Mouse (Mus musculus): Measurements from ENCODE around the gene Pdgfb.

Pdgfb gene

DNA sequence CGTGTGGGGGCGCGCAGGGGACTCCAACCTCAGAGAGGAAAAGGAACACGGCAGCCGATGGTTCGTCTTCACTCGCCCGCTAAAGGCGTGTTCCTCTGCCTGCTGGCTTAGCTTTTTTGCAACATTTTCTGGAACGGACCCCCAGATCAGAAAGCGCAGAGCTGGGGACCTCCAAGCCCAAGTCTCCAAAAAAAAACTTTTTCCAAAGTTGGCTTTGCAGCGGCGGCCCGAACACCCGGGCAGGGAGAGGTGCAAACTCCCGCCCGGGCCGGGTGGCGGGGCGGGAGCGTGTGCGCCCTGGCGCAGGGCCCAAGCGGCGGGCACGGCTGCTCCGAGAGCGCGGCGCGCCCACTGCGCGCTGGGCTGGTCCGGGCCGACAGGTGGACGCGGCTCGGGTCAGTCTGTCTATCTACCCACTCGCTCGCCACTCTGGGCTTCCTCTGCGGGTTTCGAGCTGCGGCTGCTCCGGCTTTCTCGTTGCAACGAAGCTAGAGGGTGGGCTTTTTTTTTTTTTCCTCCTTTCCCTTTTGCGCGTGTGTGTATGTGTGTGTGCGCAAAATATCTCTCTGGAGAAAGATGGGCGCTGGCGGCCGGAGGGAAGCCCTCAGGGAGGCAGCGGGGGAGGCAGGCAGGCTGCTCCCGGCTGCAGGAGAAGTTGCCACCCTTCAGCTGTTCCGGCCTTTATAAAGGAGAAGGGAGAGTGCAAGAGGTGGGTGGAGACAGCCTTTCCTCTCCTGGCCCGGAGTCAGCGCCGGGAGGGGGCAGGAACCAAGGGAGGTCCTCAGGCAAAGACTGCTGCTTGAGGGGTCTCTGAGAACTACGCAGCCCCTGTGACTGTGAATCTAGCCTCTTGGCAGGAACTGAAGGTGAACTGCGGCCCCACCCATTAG lies at the start of gene Pdgfb:
Pdgfb (minus strand) TSS at position 657 of the 890 bp plus-strand sequence.
- peak; percentile 68 for DNase-seq (ENCODE audit: low spot score)

DNA sequence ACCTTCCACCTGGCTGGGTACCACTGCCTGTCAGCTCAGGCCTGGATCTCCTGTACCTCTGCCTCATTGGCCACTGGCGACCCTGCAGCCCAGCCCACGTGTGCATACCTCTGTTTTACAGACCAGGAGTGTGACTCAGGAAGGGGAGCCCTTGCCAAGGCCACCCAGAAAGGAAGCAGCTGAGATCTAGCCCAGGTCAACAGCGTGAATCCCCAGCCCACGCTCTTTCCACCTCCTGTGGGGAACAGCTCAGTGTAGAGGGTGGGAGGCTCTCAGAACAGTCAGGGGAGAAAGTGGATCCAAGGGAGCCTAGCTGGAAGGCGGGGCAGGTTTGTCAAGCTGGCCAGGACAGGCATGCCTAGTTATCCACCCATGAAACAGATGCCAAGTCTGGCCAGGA lies 48.0 kb upstream of the Pdgfb start:
- no peak for DNase-seq (ENCODE audit: low spot score)

DNA sequence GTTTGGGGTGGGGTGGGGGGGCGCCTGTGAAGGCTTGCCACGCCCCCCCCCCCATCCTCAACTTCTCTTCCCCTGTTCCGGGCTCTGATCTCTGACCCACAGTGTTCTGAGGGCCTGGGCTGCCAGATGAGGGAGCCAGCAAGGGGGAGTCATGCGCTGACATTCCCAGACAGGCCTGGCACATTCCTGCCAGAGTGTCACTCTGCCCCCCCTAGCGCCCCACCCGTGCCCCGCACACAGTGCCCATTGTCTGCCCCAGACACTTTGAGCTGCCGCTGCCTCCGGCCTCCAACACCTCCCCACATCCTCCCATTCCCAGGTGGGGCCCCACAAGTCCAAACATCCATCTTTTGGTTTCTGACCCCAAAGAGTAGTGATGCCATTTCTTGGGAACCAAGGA lies 47.6 kb upstream of the Pdgfb start:
- no peak for DNase-seq (ENCODE audit: low spot score)

DNA sequence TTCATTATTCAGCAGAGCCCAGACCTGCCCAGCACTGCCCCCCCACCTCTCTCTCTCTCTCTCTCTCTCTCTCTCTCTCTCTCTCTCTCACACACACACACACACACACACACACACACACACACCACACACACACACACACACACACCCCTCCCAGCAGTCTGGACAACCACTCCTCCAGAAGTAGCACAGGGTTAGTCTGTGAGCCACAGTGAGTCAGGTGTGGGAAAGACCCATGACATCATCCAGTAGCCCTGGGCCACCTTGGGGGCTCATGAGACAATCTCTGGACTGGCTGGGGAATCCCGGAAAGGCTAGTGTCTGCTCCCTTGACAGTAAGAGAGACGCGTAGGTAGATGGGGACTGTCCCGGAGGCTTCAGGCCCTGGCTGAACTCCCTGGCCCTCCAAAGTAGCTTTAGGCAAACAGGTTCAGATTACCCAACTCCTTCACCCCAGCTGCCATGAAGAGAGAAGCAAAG lies 46.3 kb upstream of the Pdgfb start:
- DNase-seq (ENCODE audit: low spot score) = no peak

DNA sequence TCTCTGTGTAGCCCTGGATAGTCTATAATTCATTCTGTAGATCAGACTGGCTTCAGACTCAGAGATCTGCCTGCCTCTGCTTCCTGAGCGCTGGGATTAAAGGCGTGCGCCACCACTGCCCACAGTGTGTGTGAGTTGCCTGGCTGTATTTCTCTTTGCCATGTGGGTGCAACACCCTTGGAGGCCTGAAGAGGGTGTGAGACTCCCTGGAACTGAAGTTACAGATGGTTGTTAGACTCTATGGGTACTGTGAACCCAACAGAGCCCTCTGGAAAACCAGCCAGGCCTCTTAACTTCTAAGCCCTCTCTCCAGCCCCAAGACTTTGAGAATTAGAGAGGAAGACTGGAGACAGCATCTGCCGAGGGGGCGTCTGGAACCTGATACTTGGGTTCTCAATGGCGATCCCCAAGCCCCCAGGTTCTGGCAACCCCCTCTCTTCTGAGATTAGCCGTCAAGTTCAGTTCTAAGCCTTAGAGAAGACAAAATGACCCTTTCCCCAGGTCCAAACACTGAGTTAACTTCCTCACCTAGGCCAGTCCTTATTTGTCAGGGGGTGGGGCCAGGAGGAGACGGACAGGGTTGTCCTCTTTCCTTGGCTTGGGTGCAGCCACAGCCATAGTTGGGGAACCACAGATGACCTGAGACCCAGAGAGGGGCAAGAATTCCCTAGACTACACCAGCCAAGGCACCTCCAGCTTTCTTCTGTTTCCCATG lies 45.7 kb upstream of the Pdgfb start:
- DNase-seq (ENCODE audit: low spot score) = no peak

DNA sequence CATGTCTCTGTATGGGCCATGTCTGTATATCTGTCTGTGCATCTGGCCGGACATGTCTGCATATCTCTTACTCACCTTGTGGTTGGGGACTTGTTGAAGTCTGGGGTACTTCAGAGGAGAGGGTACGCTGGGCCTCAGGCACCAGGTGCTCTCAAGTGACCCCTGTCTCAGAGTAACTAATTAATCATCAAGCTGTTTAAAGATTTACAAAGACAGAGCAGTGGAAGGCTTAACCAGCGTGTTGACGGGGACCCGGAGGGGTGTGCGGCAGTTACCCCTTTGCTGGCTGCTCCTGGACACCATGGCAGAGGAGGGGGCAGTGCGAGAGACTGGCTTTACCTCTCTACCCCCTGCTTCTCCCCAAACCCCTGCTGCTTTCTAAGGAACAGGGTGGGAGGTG lies 44.8 kb upstream of the Pdgfb start:
- no peak for DNase-seq (ENCODE audit: low spot score)

DNA sequence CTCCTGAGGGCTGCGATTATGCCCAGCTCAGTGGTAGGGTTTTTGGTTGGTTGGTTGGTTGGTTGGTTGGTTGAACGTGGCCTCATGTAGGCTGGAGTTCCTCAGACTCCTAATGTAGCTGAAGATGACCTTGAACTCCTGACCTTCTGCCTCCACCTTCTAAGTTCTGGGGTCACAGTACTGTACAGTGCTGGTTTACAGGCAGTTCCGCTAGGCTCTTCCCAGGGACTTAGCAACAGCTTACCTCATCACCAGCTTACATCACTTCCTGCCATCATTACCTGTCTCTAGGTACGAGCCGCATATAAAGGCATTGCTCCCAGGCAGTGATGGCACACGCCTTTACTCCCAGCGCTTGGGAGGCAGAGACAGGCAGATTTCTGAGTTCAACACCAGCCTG lies 43.4 kb upstream of the Pdgfb start:
- DNase-seq (ENCODE audit: low spot score) = no peak

DNA sequence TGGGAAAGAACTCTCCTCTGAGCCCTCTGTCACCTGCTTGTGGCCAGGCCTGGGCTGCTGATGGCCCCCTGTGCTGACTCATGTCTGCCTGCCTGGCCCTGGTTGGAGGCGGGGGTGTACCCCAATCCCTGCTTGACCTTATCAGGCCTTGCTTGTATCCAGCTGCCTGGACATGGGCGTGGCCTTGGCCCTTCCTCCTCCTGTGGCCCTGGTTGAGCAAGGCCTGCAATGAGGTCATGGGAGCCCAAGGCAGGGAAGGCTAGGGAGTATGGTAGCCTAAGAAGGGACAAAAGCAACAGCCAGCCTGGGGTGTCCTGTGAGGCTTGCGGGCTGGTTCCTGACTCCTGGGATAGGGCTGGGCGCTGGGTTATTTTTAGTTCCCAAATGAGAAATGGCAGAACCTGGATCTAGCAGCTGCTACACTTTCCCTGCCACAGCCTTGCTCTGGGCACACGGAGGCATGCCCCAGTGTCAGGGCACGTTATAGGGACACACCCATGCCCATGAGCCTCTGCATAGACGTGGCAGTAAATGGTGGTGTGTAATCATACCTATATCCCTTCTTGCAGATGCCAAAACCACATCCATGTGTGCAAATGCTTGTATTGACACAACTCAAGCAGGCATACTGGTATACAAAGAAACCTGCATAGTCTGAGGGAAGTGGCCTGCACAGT lies 39.4 kb upstream of the Pdgfb start:
- no peak for DNase-seq (ENCODE audit: low spot score)

DNA sequence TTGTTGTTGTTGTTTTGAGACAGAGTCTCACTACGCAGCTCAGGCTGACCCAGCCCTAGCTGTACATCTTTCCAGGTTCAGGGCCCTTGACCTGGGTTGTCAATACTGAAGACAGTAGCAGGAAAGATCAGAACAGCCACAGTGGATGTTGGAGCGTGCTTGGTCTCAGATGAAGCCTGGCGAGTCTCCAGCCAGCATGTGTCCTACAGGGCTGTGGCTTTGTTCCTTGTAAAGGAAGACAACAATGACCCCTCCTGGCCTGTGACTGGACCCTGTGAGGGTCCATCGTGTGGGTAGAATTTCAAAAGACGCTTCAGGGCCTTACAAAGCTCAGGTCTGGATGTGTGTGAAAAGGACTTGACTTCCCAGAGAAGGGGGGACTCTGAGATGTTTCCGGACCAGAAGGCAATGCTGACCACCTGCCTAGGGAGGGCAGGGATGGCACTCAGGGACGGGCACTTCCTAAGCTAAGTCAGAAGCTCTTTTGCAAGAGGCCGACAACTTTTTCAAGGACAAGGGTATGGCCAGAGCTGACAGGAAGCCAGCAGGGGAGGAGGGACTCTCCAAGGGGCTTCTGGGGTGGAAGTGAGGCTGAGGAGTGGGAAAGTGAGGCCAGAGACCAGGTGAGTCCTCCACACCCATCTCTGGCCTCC lies 38.7 kb upstream of the Pdgfb start:
- DNase-seq (ENCODE audit: low spot score) = no peak

DNA sequence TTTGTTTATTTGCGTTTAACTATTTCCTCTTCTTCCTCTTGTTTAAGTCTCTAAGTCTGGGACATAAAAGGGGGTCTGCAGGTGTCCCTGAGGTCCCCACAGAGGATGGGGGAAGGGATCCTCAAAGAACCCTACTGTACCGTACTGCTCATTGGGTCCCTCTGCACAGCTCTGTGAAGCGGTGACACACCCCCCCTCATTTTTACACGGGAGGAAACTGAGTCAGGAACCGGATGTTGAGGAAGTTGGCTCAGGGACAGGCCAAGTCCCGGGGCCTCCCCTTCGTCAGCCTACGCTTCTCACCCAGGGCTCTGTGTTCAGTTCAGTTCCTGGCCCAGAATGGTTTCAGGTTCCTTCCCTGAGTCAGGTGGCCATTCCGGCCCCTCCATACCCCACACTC lies 37.0 kb upstream of the Pdgfb start:
- DNase-seq (ENCODE audit: low spot score) = no peak

DNA sequence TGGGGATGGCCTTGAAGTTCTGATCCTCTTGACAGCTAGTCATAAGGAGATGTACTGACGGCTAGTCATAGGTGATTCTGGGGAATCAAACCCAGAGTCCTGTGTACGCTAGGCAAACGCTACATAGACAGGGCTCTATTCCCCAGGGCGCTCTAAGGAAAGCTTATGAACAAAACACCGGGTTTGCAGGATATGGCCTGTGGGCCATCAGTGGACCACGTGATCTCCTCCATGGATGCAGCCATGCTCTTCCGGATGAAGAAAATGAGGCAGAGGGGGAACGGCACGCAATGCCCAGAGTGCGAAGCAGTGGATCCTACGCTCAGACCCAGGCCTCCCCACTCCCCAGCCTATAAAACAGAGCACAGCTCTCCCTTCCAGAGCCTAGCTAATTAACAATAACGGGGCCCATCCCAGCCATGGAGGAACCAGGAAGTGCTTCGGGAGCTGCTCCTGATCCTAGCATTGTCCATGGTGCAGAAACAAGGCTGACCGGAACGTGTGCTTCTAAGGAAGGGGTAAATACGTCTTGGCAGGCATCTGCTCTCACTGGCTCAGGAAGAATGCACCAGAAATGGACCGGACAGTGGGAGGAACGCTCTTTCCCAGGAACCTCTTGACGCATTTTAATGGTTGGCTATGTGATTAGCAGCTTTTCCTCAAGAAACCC lies 36.5 kb upstream of the Pdgfb start:
- DNase-seq (ENCODE audit: low spot score) = no peak

DNA sequence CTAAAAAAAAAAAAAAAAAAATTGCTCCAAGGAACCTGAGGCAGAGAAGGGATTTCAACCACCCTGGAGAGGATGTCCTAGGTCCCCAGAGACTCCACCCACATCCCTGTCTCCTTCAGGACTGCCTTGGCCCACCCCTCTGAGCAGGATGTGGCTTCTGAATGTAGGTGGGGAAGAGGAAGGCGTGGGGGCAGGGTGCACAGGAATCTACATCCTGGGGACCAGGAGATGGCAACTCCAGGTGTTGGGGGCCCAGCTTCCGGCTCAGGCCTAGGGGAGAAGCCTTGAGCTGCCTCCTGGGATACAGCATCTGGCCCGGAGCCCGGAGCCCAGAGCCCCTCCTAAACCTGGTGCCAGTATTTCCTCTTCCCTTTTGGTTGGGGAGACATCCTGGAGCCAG lies 35.3 kb upstream of the Pdgfb start:
- no peak for DNase-seq (ENCODE audit: low spot score)

DNA sequence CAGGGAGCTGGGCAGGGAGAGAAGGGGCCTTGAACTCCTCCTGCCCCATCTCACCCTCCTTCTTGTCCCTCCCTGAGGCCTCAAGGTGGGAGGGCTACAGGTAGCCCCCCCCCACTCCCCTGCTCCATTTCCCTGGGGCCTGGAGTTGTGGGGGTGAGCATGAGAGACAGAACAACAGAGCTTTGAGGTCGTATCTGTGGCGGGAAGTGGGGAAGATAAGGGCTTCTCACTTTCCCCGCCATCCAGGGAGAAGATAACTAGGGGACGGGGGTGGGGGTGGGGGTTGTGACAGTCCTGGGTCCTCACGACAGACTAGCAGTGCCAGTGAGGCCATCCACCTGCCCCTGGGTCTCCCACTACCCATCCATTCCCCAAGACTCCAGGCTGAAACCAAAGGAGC lies 33.2 kb upstream of the Pdgfb start:
- DNase-seq (ENCODE audit: low spot score) = no peak

DNA sequence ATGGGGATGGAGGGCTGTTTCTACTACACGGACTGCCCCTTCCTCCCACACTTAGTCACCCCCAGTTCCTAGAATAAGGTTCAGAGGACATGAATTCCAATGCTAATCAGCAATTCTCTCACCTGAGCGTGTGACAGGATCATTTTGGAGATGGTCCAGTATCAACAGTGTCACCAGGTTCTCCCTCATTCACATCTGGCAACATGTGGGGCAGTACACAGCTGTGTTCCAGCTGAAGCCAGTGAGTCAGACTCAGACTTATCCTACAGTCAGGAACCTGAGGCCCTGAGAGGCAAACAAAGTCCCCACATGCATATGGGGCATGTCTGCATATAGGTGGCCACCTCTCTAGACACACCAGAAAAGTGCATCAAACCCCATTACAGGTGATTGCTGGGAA lies 32.5 kb upstream of the Pdgfb start:
- no peak for DNase-seq (ENCODE audit: low spot score)

DNA sequence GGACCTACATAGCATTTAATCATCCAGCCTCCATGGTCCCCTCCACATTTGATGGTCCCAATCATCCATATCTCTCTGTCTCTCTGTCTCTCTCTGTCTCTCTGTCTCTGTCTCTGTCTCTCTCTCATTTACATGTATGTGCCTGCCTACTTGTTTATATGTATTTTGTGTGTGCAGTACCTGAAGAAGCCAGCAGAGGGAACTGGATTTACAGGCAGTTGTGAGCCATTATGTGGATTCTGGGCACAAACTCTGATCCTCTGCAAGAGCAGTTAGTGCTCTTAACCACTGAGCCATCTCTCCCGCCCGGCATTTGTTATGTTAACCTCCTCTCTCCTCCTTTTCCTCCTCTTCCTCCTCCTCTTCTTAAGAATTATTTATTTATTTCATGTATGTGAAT lies 31.0 kb upstream of the Pdgfb start:
- DNase-seq (ENCODE audit: low spot score) = no peak

DNA sequence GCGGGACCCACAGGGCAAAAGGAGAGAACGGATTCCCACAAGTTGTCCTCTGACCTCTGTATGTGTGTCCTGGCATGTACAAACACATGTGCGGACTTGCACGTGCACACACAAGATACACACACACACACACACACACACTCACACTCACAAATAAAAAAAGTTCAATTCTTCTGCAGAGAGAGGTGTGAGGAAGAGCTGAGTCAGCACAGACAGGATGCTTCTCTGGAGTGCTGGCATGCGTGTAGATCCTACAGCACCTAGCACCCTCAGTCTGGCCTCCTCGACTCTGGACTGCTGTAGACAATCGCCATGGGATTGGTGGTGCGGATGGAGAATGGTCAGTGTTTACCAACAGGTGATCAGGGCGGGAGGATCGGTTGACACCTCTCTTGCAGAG lies 29.5 kb upstream of the Pdgfb start:
- DNase-seq (ENCODE audit: low spot score) = no peak

DNA sequence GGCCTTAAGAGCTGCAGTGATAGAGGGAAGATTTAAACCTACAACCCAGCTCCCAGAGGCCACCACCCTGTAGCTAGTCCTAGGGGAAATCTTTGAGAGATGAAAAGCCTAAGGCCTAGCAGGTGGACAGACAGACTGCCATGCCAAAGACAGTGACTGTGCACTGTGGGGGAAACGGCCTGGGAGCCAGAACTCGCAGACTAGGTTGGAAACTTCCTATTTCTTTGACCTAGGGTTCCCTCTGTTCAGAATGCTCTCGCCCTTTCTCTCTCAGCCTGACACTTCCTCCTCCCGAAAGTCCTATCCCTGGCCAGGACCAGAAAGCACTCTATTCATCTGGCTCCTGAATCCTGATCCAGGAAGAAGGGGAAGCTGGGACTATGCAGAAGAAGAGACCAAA lies 27.4 kb upstream of the Pdgfb start:
- no peak for DNase-seq (ENCODE audit: low spot score)

DNA sequence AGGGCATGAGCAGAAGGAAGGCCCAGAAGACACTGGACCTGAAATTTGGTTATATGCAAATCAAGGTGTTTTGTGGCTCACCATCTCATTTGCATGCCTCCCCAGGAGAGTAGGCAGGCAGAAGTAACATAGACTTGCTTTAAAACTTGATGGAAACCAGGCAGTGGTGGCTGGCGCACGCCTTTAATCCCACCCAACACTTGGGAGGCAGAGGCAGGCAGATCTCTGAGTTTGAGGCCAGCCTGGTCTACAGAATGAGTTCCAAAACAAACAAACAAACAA lies 23.3 kb upstream of the Pdgfb start:
- DNase-seq (ENCODE audit: low spot score) = no peak

DNA sequence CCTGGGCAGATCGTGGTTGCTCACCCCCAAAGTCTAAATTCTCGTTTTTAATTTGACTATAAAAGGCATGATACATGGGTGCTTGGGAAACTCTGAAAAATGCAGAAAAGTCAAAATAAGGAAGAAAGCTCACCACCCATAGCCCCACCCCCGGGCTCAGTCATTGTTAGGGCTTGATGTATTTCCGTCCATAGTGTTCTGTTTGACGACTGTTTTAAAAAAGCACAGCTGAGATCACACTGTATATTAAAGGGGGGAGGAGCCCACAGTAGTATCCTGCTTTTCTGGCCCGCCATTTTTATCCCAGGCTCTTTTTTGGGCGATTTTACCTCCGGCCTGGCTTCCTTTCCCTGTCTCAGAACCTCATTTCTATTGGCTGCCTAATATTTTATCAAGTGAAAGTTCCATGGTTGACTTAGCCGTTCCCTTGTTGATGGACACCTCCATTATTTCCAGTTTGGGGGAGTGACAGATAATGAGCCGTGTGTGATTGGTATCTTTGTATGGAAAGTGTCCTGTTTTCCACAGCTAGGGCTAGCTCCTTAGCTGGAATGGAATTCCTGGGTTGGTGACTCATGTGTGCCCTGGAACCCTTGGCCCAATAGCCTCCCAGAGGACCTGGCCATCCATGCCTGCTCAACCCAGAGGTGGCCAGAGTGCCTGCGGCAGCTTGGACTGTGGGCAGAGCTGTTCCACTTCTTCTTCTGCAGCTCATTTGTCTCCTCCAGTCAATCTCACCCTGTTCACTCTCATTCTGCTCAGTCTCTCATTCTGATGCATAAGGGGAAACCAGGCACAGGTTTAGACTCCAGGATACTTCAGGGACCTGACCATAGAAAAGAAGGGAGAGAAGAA lies 22.7 kb upstream of the Pdgfb start:
- no peak for DNase-seq (ENCODE audit: low spot score)

DNA sequence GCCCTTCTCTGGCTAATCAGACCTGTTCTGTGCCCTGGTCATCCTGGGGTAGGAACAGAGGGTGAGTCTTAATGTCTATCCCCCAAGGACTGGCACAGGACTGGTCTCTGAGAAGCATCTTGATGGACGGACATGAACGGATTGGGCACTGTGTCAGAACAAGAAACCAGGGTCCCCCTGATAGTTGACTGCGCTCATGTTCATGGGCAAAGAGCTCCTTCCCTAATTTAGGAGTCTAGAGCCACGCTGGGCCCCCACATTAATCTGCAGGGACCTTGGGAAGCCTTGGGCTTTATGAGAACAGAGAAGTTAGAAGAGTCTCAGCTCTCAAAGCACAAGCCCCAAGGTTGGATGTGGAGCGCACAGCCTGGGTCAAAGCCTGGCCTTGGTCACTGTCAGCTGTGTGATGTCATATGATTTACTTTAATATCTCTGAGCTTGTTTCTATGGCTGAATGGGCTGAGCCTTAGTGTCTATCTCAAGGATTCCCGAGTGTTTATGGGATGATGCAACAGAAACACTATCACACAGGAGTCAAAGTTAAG lies 20.6 kb upstream of the Pdgfb start:
- no peak for DNase-seq (ENCODE audit: low spot score)

DNA sequence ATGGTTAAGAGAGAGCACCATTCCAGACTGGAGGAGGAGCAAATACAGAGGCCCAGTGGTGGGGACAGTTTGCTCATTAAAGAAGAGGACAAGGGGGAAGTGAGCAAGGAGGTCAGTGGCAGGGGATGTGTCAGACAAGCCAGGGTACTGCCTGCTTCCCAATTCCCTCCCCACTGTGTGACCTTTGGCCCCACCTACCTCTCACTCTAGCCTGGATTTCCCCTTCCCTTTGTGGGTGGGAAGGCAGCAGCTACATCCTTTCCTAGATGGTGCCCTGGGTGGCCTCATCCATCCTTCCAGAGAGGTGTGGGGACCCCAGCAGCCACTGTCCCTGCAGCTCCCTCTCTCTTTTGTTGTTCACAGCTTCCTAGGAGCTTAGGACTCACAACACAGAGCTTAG lies 20.1 kb upstream of the Pdgfb start:
- DNase-seq (ENCODE audit: low spot score) = no peak

Measured in layer of hippocampus, adult 11-12 months (tissue).